Mouse (Mus musculus) erythroblast, embryonic 14.5 days (primary cell): ENCODE results near the gene Chl1.

Experiments used
- GATA1 ChIP-seq: IDR thresholded peaks from 2 replicates; pipeline ENCODE4 v1.6.1; 2012; ENCODE audit warnings: low read length, inconsistent platforms, mixed read lengths
- TAL1 ChIP-seq: IDR thresholded peaks from 3 replicates; pipeline ENCODE4 v1.6.1; 2012; ENCODE audit warnings: low read length, inconsistent platforms, mixed read lengths

DNA sequence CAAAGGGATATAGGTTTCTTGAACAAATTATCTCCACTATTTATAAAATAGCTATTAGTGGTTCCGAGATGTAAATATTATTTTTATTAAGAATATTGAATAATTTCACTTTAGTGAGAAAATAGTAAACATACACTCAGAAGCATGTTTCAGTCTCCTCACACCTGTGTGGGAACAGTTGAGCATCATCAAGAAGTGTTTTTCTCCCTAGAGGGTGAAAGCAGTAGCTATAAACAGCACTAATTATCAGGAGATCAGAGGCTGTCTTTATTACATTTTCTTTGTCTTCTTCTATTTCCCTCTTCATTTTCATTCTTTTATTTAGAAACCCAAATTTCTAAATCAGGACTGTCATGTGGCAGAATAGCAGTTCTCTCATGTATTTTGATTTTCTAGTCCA lies 166.7 kb downstream of the Chl1 start:
- TF ChIP-seq GATA1 (no peak), TAL1 (no peak)
